Mouse (Mus musculus) liver, embryonic 18 days (tissue): ENCODE results near the gene Pvalb. TPM values are rescaled to one million over a fixed set of nuclear protein-coding genes. Genes with fewer than 3 reads are reported as not detected.

ENCODE experiments used
- polyA plus RNA-seq: library from polyadenylated mRNA; depleted of rRNA; stranded (reverse); fragments of >200 nt; gene quantifications from 2 replicates; pipeline ENCODE4 v1.2.3, GENCODE M21; 2012; rRNA removed

Pvalb gene
- polyA plus RNA-seq: not detected in 2 replicates

GRCm38 (mm10) chr15:78206312-78206711, at the start of gene Pvalb:
Pvalb (minus strand) TSS chr15:78206400.

GRCm38 (mm10) chr15:78244695-78245492, 38.7 kb upstream of the Pvalb start, which contains the start of gene Ncf4:
Ncf4 (plus strand) TSS chr15:78244801.

GRCm38 (mm10) chr15:78173972-78174886, 32.0 kb downstream of the Pvalb start, which contains the start of gene Ift27:
Ift27 (minus strand) TSS chr15:78174107.

Other genes with a start within 250 kb of the Pvalb start
- gene Foxred2, start 249.7 kb downstream of the Pvalb start, polyA plus RNA-seq: 0.84 and 1.0 TPM in 2 replicates
- gene Eif3d, start 235.6 kb downstream of the Pvalb start, polyA plus RNA-seq: 91.1 and 96.8 TPM in 2 replicates
- gene Cacng2, start 86.4 kb downstream of the Pvalb start, polyA plus RNA-seq: not detected in 2 replicates
- gene Ift27, start 32.3 kb downstream of the Pvalb start, polyA plus RNA-seq: 7.2 and 8.8 TPM in 2 replicates
- 55.4 and 71.9 TPM in 2 replicates for gene Ncf4, start 38.4 kb upstream of the Pvalb start, polyA plus RNA-seq
- 3.1 and 3.7 TPM in 2 replicates for gene Csf2rb2, start 99.3 kb upstream of the Pvalb start, polyA plus RNA-seq
- 6.9 and 10.0 TPM in 2 replicates for gene Csf2rb, start 119.4 kb upstream of the Pvalb start, polyA plus RNA-seq
- gene Tex33, start 189.5 kb upstream of the Pvalb start, polyA plus RNA-seq: 0.03 and 0.05 TPM in 2 replicates
- 310 and 330 TPM in 2 replicates for gene Tst, start 199.5 kb upstream of the Pvalb start, polyA plus RNA-seq
- 122 and 136 TPM in 2 replicates for gene Mpst, start 200.0 kb upstream of the Pvalb start, polyA plus RNA-seq
- 9.7 and 14.1 TPM in 2 replicates for gene Kctd17, start 222.2 kb upstream of the Pvalb start, polyA plus RNA-seq